Mouse (Mus musculus) thymus, adult 2 months (tissue): ENCODE measurements around the gene Cbx7. TPM values are rescaled to one million over a fixed set of nuclear protein-coding genes. Genes with fewer than 3 reads are reported as not detected.

ENCODE experiments used
- DNase-seq: peaks from one replicate; pipeline ENCODE4 v3.0.0; 2021
- H3K27ac ChIP-seq: fragments of 200-500 bp; 2 replicates; pipeline ENCODE4 v1.5.1; 2012; ENCODE audit warnings: low read length, control low read depth; ENCODE audit not compliant: control insufficient read depth, insufficient read depth
- H3K27me3 ChIP-seq: fragments of 200-500 bp; 2 replicates; pipeline ENCODE4 v1.6.1; 2012; ENCODE audit warnings: mild to moderate bottlenecking, low read length, moderate library complexity, mixed read lengths; ENCODE audit not compliant: control insufficient read depth, insufficient read depth
- H3K36me3 ChIP-seq: fragments of 200-500 bp; 2 replicates; pipeline ENCODE4 v1.6.1; 2012; ENCODE audit warnings: mild to moderate bottlenecking, low read length, moderate library complexity; ENCODE audit not compliant: control insufficient read depth, insufficient read depth
- H3K4me1 ChIP-seq: fragments of 200-500 bp; replicated peaks from 2 replicates; pipeline ENCODE4 v1.6.1; 2012; ENCODE audit warnings: low read length; ENCODE audit not compliant: control insufficient read depth, insufficient read depth
- H3K4me3 ChIP-seq: fragments of 200-500 bp; 2 replicates; pipeline ENCODE4 v1.5.1; 2012; ENCODE audit warnings: mild to moderate bottlenecking, low read length, control low read depth, moderate library complexity; ENCODE audit not compliant: control insufficient read depth, insufficient read depth
- CTCF ChIP-seq: fragments of 200-500 bp; IDR thresholded peaks from 2 replicates; pipeline ENCODE4 v1.5.1; 2012; ENCODE audit warnings: mild to moderate bottlenecking, control low read depth, low read length, moderate library complexity, borderline replicate concordance; ENCODE audit not compliant: control insufficient read depth, poor library complexity, insufficient read depth; ENCODE audit errors: extremely low read depth
- POLR2A ChIP-seq: fragments of 200-500 bp; IDR thresholded peaks from 2 replicates; pipeline ENCODE4 v1.6.1; 2012; ENCODE audit warnings: mild to moderate bottlenecking, low read length, control low read depth, moderate library complexity; ENCODE audit not compliant: control insufficient read depth, poor library complexity, insufficient read depth; ENCODE audit errors: extremely low read depth
- WGBS: fragments of 180-500 bp; shearing (Covaris S2); methylation state at CpG from one replicate; pipeline ENCODE4 v1.1.7; 2018; 5-methylcytosine and 5-hydroxymethylcytosine counted together
- polyA plus RNA-seq: library from polyadenylated mRNA; depleted of rRNA; stranded (reverse); fragments of >200 nt; gene quantifications from 2 replicates; pipeline ENCODE4 v1.2.3, GENCODE M21; 2012

Gene Cbx7
- polyA plus RNA-seq, 1 experiment, result 72.6 TPM

GRCm38 (mm10) chr15:79936374-79936751, 34.6 kb downstream of the Cbx7 start:
- Histone ChIP-seq H3K4me3 (no peak overlapping the region), H3K36me3 (no peaks in the 10 kb centered on the region), H3K4me1 (peaks cover 19% of the 10 kb centered on the region), H3K27ac (no peak overlapping the region), H3K27me3 (peaks cover 8% of the 10 kb centered on the region; the same call in 1 of the 2 replicates)
- DNase-seq, result no peak
- whole genome bisulfite sequencing, result 87% methylated on average over 7 of the region's 7 CpGs
- TF ChIP-seq POLR2A (no peak), CTCF (no peak)

GRCm38 (mm10) chr15:79935654-79936373, 35.1 kb downstream of the Cbx7 start:
- Histone ChIP-seq H3K27me3 (peaks cover 8% of the 10 kb centered on the region; the same call in 1 of the 2 replicates), H3K4me3 (no peak overlapping the region), H3K27ac (no peak overlapping the region), H3K4me1 (peaks cover 24% of the 10 kb centered on the region), H3K36me3 (no peaks in the 10 kb centered on the region)
- no peak for TF ChIP-seq CTCF
- TF ChIP-seq POLR2A, result no peak
- DNase-seq, result no peak
- 64% methylated on average over 9 of the region's 9 CpGs for WGBS

- Histone ChIP-seq H3K27me3 (peaks cover 8% of the 10 kb centered on the region; the same call in 1 of the 2 replicates), H3K4me1 (peaks cover 24% of the 10 kb centered on the region), H3K27ac (no peak overlapping the region), H3K36me3 (no peaks in the 10 kb centered on the region), H3K4me3 (no peak overlapping the region)
- TF ChIP-seq CTCF (no peak), POLR2A (no peak)
- WGBS, result 3% methylated on average over 10 of the region's 10 CpGs
- DNase-seq, result no peak
Measured at GRCm38 (mm10) chr15:79934776-79935175, 36.1 kb downstream of the Cbx7 start.

- Histone ChIP-seq H3K4me3 (peak overlapping the region; percentile 13; the same call in 1 of the 2 replicates), H3K27me3 (peaks cover 8% of the 10 kb centered on the region; the same call in 1 of the 2 replicates)
- WGBS, result 3% methylated on average over 22 of the region's 22 CpGs
Measured at GRCm38 (mm10) chr15:79933670-79934514, 37.0 kb downstream of the Cbx7 start.

GRCm38 (mm10) chr15:79933052-79933669, 37.8 kb downstream of the Cbx7 start:
- no peak; the same call in 1 of the 2 replicates for TF ChIP-seq CTCF
- DNase-seq, result no peak
- H3K4me3 ChIP-seq, result peak overlapping the region; percentile 13; the same call in 1 of the 2 replicates
- H3K27me3 ChIP-seq, result peaks cover 8% of the 10 kb centered on the region; the same call in 1 of the 2 replicates
- no peaks in the 10 kb centered on the region for H3K36me3 ChIP-seq
- 24% methylated on average over 22 of the region's 22 CpGs for WGBS
- peaks cover 32% of the 10 kb centered on the region for H3K4me1 ChIP-seq
- no peak overlapping the region for H3K27ac ChIP-seq

More at GRCm38 (mm10) chr15:79933670-79934514, 37.0 kb downstream of the Cbx7 start:
- no peak for TF ChIP-seq CTCF
- TF ChIP-seq POLR2A, result no peak
- Histone ChIP-seq H3K4me1 (peaks cover 25% of the 10 kb centered on the region), H3K36me3 (no peaks in the 10 kb centered on the region), H3K27ac (no peak overlapping the region)
- DNase-seq, result no peak

GRCm38 (mm10) chr15:79932323-79932987, 38.5 kb downstream of the Cbx7 start:
- WGBS, result 1% methylated on average over 61 of the region's 62 CpGs
- peak; percentile 92 for DNase-seq
- TF ChIP-seq CTCF (peak; percentile 23; the same call in 1 of the 2 replicates), POLR2A (peak; percentile 44; the same call in 1 of the 2 replicates)
- H3K27ac ChIP-seq, result no peak overlapping the region
- H3K27me3 ChIP-seq, result peaks cover 8% of the 10 kb centered on the region; the same call in 1 of the 2 replicates
- H3K4me3 ChIP-seq, result peak overlapping the region; percentile 47
- H3K36me3 ChIP-seq, result no peaks in the 10 kb centered on the region
- peaks cover 36% of the 10 kb centered on the region for H3K4me1 ChIP-seq
